Mouse (Mus musculus): ENCODE measurements around the gene Kctd17. TPM values are rescaled to one million over a fixed set of nuclear protein-coding genes. Genes with fewer than 3 reads are reported as not detected.

Gene Kctd17
- 18.6 and 20.1 TPM in 2 replicates for polyA plus RNA-seq (2015; fragmentation: Nextera tagmentation; extraction: Ambion mirVana)

DNA sequence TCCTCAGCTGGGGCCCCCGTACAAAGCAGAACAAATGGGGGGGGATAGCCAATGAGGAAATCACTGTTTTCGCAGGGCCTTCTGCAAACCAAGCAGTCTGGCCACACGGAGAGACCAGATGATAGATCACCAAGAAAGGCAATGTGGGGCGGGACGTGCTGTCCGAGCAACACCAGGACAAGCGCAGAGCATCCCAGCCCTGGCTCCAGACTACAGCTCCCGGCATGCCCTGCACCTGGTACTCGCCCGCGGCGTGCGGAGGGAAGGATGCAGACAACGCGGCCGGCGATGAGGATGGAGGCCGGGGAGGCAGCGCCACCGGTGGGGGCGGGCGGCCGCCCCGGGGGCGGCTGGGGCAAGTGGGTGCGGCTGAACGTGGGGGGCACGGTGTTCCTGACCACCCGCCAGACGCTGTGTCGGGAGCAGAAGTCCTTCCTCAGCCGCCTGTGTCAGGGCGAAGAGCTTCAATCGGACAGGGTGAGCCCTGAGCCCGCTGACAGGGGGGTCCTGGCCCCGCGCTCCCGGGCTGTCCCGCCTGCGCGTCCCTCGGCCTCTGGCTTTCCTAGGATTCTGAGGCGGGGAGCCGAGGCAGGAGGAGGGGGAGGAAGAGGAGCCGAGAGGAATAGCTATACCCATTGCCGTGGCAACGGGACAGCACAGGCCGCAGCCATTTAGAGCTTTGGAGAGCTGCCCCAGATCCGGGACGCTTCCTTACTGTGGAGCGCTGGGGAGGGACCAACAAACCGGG lies at the start of gene Kctd17:
TSS of gene Kctd17 (plus strand) at position 174 of the 748 bp plus-strand sequence.
- no peak for TF ChIP-seq CTCF (IDR thresholded peaks at IDR 0.05; ENCODE audit: low read depth)
- H3K27ac ChIP-seq (ENCODE audit: low read depth, low read length): peak within 1 kb of the TSS; percentile 35; the same call in 1 of the 2 replicates
- no peaks in the 10 kb centered on the region for H3K9me3 ChIP-seq (ENCODE audit: control insufficient read depth)
- peak within 1 kb of the TSS; percentile 50 for H3K4me3 ChIP-seq (ENCODE audit: low read depth, low read length)
- peaks cover 4% of the 10 kb centered on the region; the same call in 1 of the 2 replicates for H3K36me3 ChIP-seq (ENCODE audit: control insufficient read depth, insufficient read depth)
- no peaks in the 10 kb centered on the region for H3K4me1 ChIP-seq (replicated peaks; ENCODE audit: control insufficient read depth, insufficient read depth, low read length)
- H3K4me2 ChIP-seq (replicated peaks; ENCODE audit: low read depth): peak within 1 kb of the TSS; percentile 59
- ATAC-seq: peak; percentile 29; the same call in 1 of the 2 replicates
- 1% methylated on average over 50 of the region's 52 CpGs for WGBS
- H3K27me3 ChIP-seq (replicated peaks; ENCODE audit: control insufficient read depth, insufficient read depth, low read length): peaks cover 48% of the 10 kb centered on the region
- peak within 1 kb of the TSS; percentile 38; the same call in 1 of the 2 replicates for H3K9ac ChIP-seq (ENCODE audit: low read depth, low read length)

DNA sequence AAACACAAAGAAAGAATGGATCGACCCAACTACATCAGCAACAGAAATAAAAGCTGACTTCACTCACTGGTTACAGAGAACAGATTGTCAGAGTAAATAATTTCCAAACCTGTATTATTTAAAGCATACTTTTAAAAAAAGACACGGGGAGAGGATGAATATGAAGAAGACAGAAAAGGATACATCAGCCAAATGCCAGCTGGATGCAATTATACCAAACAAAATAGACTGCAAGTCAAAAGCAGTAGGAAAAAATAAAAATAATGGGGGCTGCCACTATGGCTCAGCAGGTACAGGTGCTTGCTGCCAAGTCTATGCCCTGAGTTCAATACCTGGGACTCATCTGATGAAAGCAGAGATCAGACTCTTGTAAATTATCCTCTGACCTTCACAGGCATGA lies 48.2 kb upstream of the Kctd17 start:
- Histone ChIP-seq H3K36me3 (ENCODE audit: control insufficient read depth, insufficient read depth) (no peaks in the 10 kb centered on the region), H3K27ac (ENCODE audit: low read depth, low read length) (no peak overlapping the region), H3K9me3 (ENCODE audit: control insufficient read depth) (no peaks in the 10 kb centered on the region), H3K27me3 (replicated peaks; ENCODE audit: control insufficient read depth, insufficient read depth, low read length) (peaks cover 33% of the 10 kb centered on the region), H3K4me3 (ENCODE audit: low read depth, low read length) (no peak overlapping the region), H3K4me2 (replicated peaks; ENCODE audit: low read depth) (no peak overlapping the region), H3K4me1 (replicated peaks; ENCODE audit: control insufficient read depth, insufficient read depth, low read length) (no peaks in the 10 kb centered on the region; the same call in 1 of the 2 replicates), H3K9ac (ENCODE audit: low read depth, low read length) (no peak overlapping the region)
- 76% methylated on average over 2 of the region's 2 CpGs for WGBS
- no peak for ATAC-seq
- TF ChIP-seq CTCF (IDR thresholded peaks at IDR 0.05; ENCODE audit: low read depth): no peak

DNA sequence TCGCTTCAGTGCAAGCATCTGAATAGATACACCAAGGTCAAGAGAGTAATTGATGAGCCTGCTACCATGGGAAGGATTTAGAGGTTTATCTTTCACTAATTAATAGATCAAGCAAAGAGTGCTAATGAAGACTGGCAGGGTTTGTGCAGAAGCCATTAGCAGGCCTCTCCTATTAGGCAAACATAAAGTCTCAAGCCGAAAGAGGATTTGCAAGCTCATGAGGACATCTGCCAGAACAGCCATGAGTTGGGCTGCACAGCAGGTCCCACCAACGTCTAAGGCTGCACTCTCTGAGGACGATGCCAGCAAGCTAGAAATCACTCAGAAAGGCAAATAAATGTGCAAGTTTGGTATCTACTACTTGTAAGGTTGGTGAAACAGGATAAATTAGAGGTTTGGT lies 47.6 kb upstream of the Kctd17 start:
- TF ChIP-seq CTCF (IDR thresholded peaks at IDR 0.05; ENCODE audit: low read depth): no peak
- no peak for ATAC-seq
- H3K9me3 ChIP-seq (ENCODE audit: control insufficient read depth): no peaks in the 10 kb centered on the region
- WGBS: 68% methylated on average over 4 of the region's 4 CpGs
- no peaks in the 10 kb centered on the region for H3K36me3 ChIP-seq (ENCODE audit: control insufficient read depth, insufficient read depth)
- H3K4me1 ChIP-seq (replicated peaks; ENCODE audit: control insufficient read depth, insufficient read depth, low read length): no peaks in the 10 kb centered on the region; the same call in 1 of the 2 replicates
- no peak overlapping the region for H3K4me2 ChIP-seq (replicated peaks; ENCODE audit: low read depth)
- H3K9ac ChIP-seq (ENCODE audit: low read depth, low read length): no peak overlapping the region
- no peak overlapping the region for H3K27ac ChIP-seq (ENCODE audit: low read depth, low read length)
- peaks cover 28% of the 10 kb centered on the region for H3K27me3 ChIP-seq (replicated peaks; ENCODE audit: control insufficient read depth, insufficient read depth, low read length)
- no peak overlapping the region for H3K4me3 ChIP-seq (ENCODE audit: low read depth, low read length)

DNA sequence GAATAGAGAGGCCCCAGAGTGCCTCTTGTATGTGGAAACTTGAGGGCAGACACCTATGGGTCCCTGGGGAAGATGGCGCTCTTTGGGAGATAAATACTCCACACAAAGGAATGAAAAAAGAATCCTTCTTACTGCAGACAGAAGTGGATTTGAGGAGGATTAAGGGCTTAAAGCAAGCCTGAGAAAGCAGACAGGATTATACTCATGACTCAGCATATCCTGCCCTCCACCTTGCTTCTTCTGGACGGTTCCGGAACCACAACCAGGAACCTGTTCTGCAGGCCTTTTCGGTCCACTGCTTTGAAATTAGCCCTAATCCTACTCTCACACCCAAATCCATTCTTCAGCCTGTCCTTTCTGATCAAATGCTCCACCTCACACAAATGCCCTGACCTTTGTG lies 46.2 kb upstream of the Kctd17 start:
- Histone ChIP-seq H3K27me3 (replicated peaks; ENCODE audit: control insufficient read depth, insufficient read depth, low read length) (peaks cover 33% of the 10 kb centered on the region), H3K9ac (ENCODE audit: low read depth, low read length) (no peak overlapping the region), H3K4me3 (ENCODE audit: low read depth, low read length) (no peak overlapping the region), H3K27ac (ENCODE audit: low read depth, low read length) (no peak overlapping the region), H3K4me1 (replicated peaks; ENCODE audit: control insufficient read depth, insufficient read depth, low read length) (no peaks in the 10 kb centered on the region; the same call in 1 of the 2 replicates), H3K4me2 (replicated peaks; ENCODE audit: low read depth) (no peak overlapping the region), H3K9me3 (ENCODE audit: control insufficient read depth) (no peaks in the 10 kb centered on the region), H3K36me3 (ENCODE audit: control insufficient read depth, insufficient read depth) (no peaks in the 10 kb centered on the region)
- no peak for ATAC-seq
- 88% methylated on average over 4 of the region's 4 CpGs for WGBS
- no peak for TF ChIP-seq CTCF (IDR thresholded peaks at IDR 0.05; ENCODE audit: low read depth)

DNA sequence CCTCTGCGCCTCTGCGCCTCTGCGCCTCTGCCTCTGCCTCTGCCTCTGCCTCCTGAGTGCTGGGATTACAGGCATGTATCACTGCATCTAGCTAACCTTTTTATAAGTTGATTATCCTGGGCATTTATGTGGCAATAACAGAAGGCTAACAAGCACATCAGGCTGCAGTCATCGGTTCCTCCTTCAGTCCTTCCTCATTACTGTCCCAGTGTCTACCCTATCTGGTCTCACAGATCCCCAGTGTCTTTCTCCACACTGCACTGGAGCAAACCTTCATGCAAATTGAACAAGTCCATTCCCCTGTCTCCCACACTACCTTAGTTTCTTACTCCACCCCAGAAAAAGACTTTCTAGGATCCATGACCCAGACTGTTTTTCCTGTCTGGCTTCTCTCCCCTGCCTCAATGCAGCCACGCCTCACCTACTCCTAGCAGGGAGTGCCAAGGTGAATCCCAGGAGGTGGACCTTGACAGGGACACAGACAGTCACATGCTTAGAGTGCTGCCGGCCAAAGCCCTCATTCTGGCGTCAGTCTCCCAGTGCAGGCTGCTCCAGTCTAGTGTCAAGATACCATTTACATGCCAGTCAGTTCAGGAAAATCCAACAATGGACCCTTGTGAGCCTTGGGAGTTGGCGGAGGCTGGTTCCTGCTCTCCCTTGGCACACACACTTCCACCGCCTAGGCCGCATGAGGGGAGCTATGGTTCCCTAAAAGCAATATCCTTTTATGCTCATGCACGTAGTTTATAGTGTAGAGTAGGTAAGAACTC lies 44.7 kb upstream of the Kctd17 start:
- Histone ChIP-seq H3K4me2 (replicated peaks; ENCODE audit: low read depth) (no peak overlapping the region; the same call in 1 of the 2 replicates), H3K27me3 (replicated peaks; ENCODE audit: control insufficient read depth, insufficient read depth, low read length) (peaks cover 25% of the 10 kb centered on the region; the same call in 1 of the 2 replicates), H3K4me3 (ENCODE audit: low read depth, low read length) (no peak overlapping the region), H3K9ac (ENCODE audit: low read depth, low read length) (no peak overlapping the region), H3K36me3 (ENCODE audit: control insufficient read depth, insufficient read depth) (no peaks in the 10 kb centered on the region), H3K27ac (ENCODE audit: low read depth, low read length) (peak overlapping the region; percentile 74), H3K4me1 (replicated peaks; ENCODE audit: control insufficient read depth, insufficient read depth, low read length) (no peaks in the 10 kb centered on the region; the same call in 1 of the 2 replicates), H3K9me3 (ENCODE audit: control insufficient read depth) (no peaks in the 10 kb centered on the region)
- 67% methylated on average over 11 of the region's 11 CpGs for WGBS
- ATAC-seq: peak; percentile 82
- TF ChIP-seq CTCF (IDR thresholded peaks at IDR 0.05; ENCODE audit: low read depth): no peak
